Mouse (Mus musculus) testis, adult 2 months (tissue): Measurements from ENCODE around the gene Rad18. TPM values are rescaled to one million over a fixed set of nuclear protein-coding genes. Genes with fewer than 3 reads are reported as not detected.

Source experiments
- H3K27ac ChIP-seq: fragments of 200-500 bp; 2 replicates; pipeline ENCODE4 v1.5.1; 2012; ENCODE audit warnings: low read depth, low read length; ENCODE audit not compliant: control insufficient read depth, insufficient read depth
- H3K27me3 ChIP-seq: fragments of 200-500 bp; 2 replicates; pipeline ENCODE4 v1.6.1; 2012; ENCODE audit warnings: mild to moderate bottlenecking, low read length, moderate library complexity; ENCODE audit not compliant: control insufficient read depth, insufficient read depth
- H3K36me3 ChIP-seq: fragments of 200-500 bp; 2 replicates; pipeline ENCODE4 v1.6.1; 2012; ENCODE audit warnings: mild to moderate bottlenecking, low read length; ENCODE audit not compliant: control insufficient read depth, insufficient read depth
- H3K4me1 ChIP-seq: fragments of 200-500 bp; 2 replicates; pipeline ENCODE4 v1.6.1; 2012; ENCODE audit warnings: low read length; ENCODE audit not compliant: control insufficient read depth, insufficient read depth
- H3K4me3 ChIP-seq: fragments of 200-500 bp; 2 replicates; pipeline ENCODE4 v1.5.1; 2012; ENCODE audit warnings: low read depth, mild to moderate bottlenecking, low read length, moderate library complexity, mixed read lengths; ENCODE audit not compliant: control insufficient read depth
- CTCF ChIP-seq: fragments of 200-500 bp; IDR thresholded peaks from 2 replicates; pipeline ENCODE4 v1.5.1; 2012; ENCODE audit warnings: low read depth, mild to moderate bottlenecking, inconsistent platforms, low read length, moderate library complexity; ENCODE audit not compliant: control insufficient read depth, insufficient read depth, insufficient replicate concordance
- POLR2A ChIP-seq: fragments of 200-500 bp; IDR thresholded peaks from 2 replicates; pipeline ENCODE4 v1.6.1; 2012; ENCODE audit warnings: low read depth, mild to moderate bottlenecking, inconsistent platforms, low read length, moderate library complexity; ENCODE audit not compliant: control insufficient read depth
- polyA plus RNA-seq: library from polyadenylated mRNA; depleted of rRNA; stranded (reverse); fragments of >200 nt; gene quantifications from 2 replicates; pipeline ENCODE4 v1.2.3, GENCODE M21; 2012

Gene Rad18
- polyA plus RNA-seq, 1 experiment: 24.1 TPM

DNA sequence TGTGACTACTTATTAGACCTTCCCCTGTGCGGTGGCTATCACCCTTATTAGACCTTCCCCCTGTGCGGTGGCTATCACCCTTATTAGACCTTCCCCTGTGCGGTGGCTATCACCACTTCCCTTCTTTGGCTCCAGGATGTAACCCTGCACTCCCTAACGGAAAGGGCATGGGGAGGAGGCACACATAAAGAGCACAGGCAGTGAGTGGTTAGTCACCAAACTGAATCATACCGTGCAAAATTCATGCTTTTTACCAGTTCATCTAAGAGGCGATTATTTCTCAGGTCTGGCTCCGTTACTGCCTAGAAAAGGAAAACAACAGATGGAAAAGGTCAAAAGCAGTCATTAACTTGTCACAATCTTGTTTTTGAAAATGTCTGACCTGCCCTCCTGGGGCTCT lies 10.0 kb downstream of the Rad18 start:
- Histone ChIP-seq H3K27ac (no peak overlapping the region), H3K4me3 (no peak overlapping the region), H3K36me3 (no peaks in the 10 kb centered on the region), H3K27me3 (no peaks in the 10 kb centered on the region), H3K4me1 (no peaks in the 10 kb centered on the region)
- no peak for TF ChIP-seq CTCF
- no peak for TF ChIP-seq POLR2A

DNA sequence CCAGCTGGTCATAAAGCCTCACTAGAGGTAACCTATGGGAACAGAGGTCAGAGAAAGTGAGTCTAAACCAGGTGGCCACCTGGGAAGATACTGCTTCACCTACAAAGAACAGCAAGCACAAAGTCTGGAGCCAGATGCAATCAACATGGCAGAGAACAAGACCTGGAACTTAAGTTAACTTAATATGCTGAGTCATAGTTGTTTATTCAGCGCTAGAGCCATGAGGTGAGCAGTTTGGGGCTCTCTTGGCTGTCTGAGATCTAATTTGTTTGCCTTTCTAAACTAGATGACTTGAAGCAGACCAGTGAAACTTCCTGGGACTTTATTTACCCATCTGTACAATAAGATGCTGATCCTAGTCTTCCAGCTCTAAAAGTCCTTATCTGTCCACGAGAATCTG lies 12.4 kb downstream of the Rad18 start:
- Histone ChIP-seq H3K4me3 (no peak overlapping the region), H3K27me3 (no peaks in the 10 kb centered on the region), H3K27ac (no peak overlapping the region), H3K36me3 (no peaks in the 10 kb centered on the region; the same call in 1 of the 2 replicates), H3K4me1 (no peaks in the 10 kb centered on the region)
- TF ChIP-seq POLR2A: no peak
- no peak for TF ChIP-seq CTCF

DNA sequence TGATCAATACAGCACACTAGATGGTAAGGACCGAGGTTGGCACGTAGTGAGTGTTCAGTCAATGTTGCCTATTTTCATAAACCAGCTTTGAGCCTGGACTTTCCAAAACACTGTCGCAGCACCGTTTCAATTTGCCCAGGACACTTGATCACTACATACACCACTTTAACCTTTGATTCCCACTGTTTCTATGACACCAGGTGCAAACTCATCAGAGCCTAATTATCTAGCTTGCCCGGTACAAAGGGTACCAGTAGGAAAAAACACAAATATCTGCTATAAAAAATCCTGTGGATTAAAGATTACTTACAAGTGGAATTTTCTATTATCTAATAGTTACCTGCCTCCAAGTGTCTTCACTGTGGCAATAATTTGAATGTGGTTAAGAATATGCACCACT lies 64.4 kb downstream of the Rad18 start:
- no peak overlapping the region for H3K27ac ChIP-seq
- no peaks in the 10 kb centered on the region for H3K27me3 ChIP-seq
- H3K4me1 ChIP-seq: no peaks in the 10 kb centered on the region
- no peak overlapping the region for H3K4me3 ChIP-seq
- TF ChIP-seq CTCF (no peak), POLR2A (no peak)
- no peaks in the 10 kb centered on the region for H3K36me3 ChIP-seq

DNA sequence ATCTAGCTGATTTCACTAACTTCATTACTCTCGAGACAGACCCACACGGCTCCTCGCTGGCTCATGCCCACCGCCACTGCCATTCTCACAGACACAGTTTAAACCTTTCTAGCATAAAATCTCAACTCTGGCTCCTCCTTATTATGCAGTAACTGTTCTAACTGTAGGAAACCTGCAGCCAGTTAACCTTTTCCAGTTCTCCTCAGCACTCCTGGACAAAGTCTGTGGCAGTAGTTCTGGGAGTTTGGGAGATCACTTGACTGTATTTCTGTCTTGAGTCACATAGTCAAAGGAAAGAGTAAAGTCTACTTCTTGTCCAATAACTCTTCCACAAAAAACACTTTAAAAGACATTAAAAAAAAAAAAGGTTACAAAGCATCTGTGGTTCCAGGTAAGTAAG lies 66.2 kb downstream of the Rad18 start:
- Histone ChIP-seq H3K36me3 (peaks cover 2% of the 10 kb centered on the region; the same call in 1 of the 2 replicates), H3K4me1 (no peaks in the 10 kb centered on the region), H3K27me3 (no peaks in the 10 kb centered on the region), H3K4me3 (no peak overlapping the region), H3K27ac (no peak overlapping the region)
- no peak for TF ChIP-seq CTCF
- TF ChIP-seq POLR2A: no peak

DNA sequence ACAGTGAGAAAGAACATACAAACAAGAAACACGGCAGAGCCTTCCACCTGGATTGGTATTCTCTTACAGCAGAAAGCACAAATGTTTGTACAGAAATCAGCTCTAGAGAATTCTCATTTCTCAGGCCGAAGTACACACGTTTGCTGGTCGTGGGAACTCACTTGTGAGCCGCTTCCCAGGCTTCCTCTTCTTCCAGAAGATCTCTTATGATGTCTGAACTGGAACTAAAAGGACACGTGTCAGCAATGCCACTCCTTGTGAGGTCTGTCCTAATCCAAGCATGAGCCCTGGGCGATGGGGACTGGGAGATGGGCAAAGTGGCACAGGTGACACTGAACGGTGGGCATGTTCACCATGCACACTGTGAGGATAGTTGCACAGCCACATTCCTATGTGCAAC lies 68.2 kb downstream of the Rad18 start:
- TF ChIP-seq CTCF: no peak
- TF ChIP-seq POLR2A: no peak
- no peaks in the 10 kb centered on the region for H3K27me3 ChIP-seq
- peaks cover 2% of the 10 kb centered on the region; the same call in 1 of the 2 replicates for H3K36me3 ChIP-seq
- no peak overlapping the region for H3K27ac ChIP-seq
- H3K4me1 ChIP-seq: no peaks in the 10 kb centered on the region
- no peak overlapping the region for H3K4me3 ChIP-seq

DNA sequence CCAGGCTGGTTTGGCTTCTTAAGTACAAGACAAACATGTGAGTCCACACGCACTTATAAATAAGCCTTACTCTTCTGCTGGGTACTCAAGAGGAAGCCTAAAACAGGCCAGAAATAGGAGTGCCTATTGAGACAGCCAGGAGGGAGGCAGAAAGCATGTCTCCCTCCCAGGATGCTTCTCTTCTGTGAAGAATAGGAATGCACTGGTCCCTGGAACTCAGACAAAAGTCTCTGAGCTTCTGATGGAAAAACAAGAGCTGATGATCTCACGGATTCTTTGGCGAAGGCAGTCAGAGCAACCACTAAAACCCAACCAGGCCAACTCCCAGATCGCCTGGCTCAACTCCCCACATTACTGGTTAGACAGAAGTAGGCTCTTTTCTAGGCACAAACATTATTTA lies 74.2 kb downstream of the Rad18 start:
- Histone ChIP-seq H3K4me3 (no peak overlapping the region), H3K27ac (no peak overlapping the region), H3K27me3 (no peaks in the 10 kb centered on the region), H3K36me3 (peaks cover 3% of the 10 kb centered on the region), H3K4me1 (no peaks in the 10 kb centered on the region)
- no peak for TF ChIP-seq POLR2A
- no peak for TF ChIP-seq CTCF

DNA sequence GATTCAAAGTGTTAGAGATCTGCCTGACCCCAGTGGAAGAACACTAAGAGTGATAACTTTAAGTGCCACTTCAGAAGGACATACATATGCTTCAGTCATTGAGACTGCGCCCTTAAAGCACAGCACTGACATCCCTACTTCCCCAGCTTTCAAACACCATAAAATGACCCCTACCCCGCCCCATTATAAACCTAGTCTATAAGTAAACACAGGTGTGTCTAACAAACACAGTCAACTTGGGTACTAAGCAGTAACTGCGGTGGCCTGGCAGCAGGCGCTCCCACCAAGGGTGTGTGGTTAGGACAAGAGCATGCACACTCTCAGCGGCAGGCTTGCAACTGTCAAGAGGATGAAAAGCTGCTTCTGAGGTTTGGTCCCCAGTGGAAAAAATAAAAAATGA lies 76.5 kb downstream of the Rad18 start:
- Histone ChIP-seq H3K4me3 (no peak overlapping the region), H3K27me3 (no peaks in the 10 kb centered on the region), H3K36me3 (peaks cover 1% of the 10 kb centered on the region), H3K4me1 (no peaks in the 10 kb centered on the region), H3K27ac (no peak overlapping the region)
- no peak for TF ChIP-seq POLR2A
- no peak for TF ChIP-seq CTCF

DNA sequence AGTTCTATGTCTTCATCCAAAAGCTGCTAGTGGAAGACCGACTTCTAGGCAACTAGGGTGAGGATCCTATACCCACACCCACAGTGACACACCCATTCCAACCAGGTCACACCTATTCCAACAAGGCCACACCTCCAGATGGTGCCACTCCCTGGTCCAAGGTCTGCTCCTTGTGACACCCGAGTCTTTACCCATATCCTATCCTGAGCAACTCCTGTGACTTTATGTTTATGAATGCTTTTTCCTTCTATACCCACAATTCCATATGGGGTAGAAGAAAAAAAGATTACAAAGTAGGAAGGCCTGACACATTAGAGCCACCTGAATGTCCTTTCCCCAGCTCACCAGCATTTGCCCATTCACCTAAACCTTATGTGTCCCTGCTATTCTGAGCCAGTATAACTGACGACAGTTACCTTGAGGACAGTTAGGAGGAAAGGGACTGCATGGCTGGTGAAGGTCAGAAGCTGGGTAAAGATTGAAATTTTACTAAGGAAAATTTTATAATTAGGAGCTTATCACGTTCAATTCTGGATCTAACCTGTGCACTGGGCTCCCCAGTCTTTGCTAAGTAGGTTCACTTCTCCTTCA lies 78.7 kb downstream of the Rad18 start:
- no peak for TF ChIP-seq CTCF
- no peak for TF ChIP-seq POLR2A
- Histone ChIP-seq H3K4me1 (no peaks in the 10 kb centered on the region), H3K27ac (no peak overlapping the region), H3K36me3 (peaks cover 1% of the 10 kb centered on the region), H3K4me3 (no peak overlapping the region), H3K27me3 (no peaks in the 10 kb centered on the region)
